Mouse (Mus musculus) cerebellum, adult 11 months (tissue): ENCODE measurements around the gene Pdcd2.

Experiments
- DNase-seq: peaks from one replicate; pipeline ENCODE4 v3.0.0; 2022

The Pdcd2 gene

DNA sequence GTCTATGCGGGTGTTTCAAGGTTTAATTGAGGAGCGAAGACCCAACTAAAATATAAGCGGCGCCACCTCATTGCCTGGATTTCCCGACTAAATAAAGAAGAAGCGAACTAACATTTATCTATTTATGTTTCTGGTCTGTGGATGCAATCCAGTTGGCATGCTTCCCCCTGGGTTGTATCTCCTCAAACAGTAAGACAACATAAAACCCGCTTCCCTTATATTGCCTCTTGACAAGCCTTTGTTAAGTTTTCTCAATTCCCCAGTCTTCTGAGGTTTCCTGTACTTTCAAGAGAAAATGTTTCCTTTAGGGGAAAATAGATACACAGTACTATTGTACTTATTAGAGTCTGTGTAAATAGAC is 28.4 kb downstream of the Pdcd2 start:
- DNase-seq, result peak; percentile 26

DNA sequence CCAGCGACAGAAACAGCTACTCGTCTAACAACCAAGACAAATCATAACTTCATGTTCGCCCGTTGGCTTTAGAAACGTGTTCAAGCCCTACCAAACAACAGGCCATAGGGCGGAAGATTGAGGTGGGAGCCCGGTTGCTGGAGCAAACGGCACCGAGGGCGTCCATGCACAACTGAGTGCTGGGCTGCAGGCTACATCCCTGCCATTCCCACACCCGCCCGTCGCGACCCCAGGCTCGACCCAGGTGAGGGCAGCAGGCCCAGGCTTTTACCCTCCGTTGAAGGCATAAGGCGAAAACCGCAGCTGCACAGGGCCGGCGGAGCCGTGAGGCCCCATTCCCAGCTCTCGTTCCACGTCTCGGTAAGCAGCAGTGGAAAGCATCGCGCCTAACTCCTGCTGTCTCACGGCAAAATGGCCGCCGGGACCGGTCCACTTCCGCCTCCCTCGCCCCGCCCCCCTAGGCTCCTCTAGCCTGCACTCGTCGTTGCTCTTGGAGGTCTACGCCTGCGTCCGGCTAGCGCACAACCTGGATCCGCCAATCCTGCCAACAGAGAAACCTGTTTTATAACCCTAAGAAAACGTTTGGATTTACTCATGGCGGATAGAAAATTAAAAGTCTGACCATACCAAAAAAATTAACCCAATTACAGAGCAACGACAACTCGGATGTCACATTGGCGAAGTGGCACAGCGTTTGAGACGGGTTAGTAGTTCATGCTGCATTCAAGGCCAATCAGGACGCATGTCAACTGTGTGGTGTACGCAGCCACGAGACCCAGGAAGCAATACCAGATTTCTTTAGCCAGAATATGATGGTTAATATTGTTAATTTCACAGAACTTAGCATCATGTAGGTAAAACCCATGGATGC is 29.0 kb downstream of the Pdcd2 start:
- DNase-seq, result peak; percentile 91

DNA sequence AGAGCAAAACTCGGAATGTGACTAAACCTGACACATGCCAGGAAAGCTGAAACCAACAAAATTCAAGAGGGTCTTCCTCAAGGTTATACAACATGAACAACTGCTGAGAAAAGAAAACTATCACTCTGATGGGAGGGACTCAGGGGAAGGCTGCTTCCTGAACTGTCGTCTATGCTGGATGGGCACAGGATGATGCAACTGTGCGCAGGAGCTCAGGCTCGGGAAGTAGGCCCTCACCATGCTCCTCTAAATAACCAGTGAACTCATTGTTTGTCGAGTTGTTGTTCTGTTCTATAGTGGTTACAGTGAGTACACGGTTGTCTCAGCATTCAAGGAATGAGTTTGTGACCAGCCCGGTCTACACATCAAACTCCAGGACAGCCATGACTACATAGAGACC is 36.6 kb downstream of the Pdcd2 start:
- no peak for DNase-seq

DNA sequence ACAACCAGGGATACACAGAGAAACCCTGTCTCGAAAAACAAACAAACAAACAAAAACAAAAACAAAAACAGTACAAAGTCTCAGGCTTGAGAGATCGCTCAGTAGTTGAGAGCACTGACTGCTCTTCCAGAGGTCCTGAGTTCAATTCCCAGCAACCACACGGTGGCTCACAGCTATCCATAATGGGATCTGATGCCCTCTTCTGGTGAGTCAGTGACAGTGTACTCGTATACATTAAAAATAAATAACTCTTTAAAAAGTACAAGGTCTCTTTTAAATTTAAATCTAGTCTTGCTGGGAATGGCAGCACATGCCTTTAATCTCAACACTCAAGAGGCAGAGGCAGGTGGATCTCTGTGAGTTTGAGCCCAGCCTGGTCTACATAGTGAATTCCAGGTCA is 54.4 kb downstream of the Pdcd2 start:
- DNase-seq, result no peak
